Mouse (Mus musculus): Measurements from ENCODE around the gene Pakap. TPM values are rescaled to one million over a fixed set of nuclear protein-coding genes. Genes with fewer than 3 reads are reported as not detected.

Gene Pakap
- total and polyA plus RNA-seq, 3 experiments, result not detected

DNA sequence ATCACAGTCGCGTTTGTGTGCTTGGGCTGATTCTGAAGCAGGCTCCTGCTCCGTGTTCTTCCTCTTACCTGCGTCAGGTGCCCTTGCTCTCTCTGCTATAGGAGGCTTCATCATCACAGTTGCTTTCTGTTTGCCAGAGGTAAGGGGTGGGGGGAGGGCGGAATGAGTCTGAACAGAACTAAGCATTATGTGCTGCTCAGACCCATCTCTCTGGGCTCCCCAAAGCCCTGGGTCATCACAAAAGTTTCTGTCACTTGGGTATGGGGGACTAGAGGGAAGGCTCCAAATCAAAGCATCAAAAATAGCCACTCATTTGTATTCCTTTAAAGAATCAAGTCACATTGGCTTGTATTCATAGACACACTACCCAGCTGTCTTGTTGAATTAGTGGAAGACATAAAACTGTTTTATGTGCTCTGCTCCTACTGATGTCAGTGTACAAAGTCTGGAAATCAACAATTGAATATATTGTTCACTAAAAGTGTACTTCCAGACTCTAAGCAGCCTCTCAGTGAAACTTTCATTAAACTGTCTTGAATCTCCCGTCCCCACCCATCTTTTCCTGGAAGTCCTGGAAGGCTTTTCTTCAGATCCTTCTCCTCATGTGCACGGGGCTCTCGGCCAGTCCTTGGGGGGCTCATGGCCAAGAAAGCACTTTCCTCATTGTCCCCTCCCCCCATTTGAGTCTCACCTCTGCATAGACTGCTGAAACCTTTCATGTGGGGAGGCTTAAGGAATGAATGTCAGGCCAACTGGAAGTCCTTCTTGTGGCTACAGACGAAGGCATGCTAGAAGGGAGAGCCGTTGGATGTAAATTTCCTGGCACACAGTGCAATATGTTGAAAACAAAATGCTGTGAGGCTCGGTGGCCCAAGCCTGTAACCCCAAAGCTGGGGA, 135.8 kb downstream of the Pakap start:
- no peak for ATAC-seq (ENCODE audit: extremely low read depth, insufficient number of reproducible peaks, low FRiP score, poor library complexity, severe bottlenecking)
- H3K9me3 ChIP-seq (replicated peaks), result peaks cover 64% of the 10 kb centered on the region
- no peaks in the 10 kb centered on the region for H3K4me1 ChIP-seq (ENCODE audit: insufficient read depth, low read depth, low read length)
- no peak for DNase-seq (ENCODE audit: low spot score)
- H3K4me3 ChIP-seq (ENCODE audit: low read depth, low read length), result no peak overlapping the region
- no peaks in the 10 kb centered on the region for H3K36me3 ChIP-seq (replicated peaks)
- TF ChIP-seq CTCF (IDR thresholded peaks at IDR 0.05; ENCODE audit: low read depth, low read length) (no peak), GATA1 (IDR thresholded peaks at IDR 0.05; ENCODE audit: borderline replicate concordance, low read length) (no peak), POLR2AphosphoS5 (IDR thresholded peaks at IDR 0.05; ENCODE audit: insufficient replicate concordance, low read depth, low read length) (no peak), GATA2 (IDR thresholded peaks at IDR 0.05; ENCODE audit: borderline replicate concordance, low read depth, low read length) (no peak), TAL1 (conservative IDR thresholded peaks at IDR 0.05; ENCODE audit: low read depth, low read length) (no peak)
- no peaks in the 10 kb centered on the region for H3K27me3 ChIP-seq (ENCODE audit: insufficient read depth, low read length)

- Histone ChIP-seq H3K4me1 (ENCODE audit: insufficient read depth, low read depth, low read length) (no peaks in the 10 kb centered on the region), H3K9me3 (replicated peaks) (peaks cover 70% of the 10 kb centered on the region), H3K27me3 (ENCODE audit: insufficient read depth, low read length) (no peaks in the 10 kb centered on the region), H3K4me3 (ENCODE audit: low read depth, low read length) (no peak overlapping the region), H3K36me3 (replicated peaks) (no peaks in the 10 kb centered on the region)
- ATAC-seq (ENCODE audit: extremely low read depth, insufficient number of reproducible peaks, low FRiP score, poor library complexity, severe bottlenecking) (no peak), DNase-seq (ENCODE audit: low spot score) (no peak)
- TF ChIP-seq GATA1 (IDR thresholded peaks at IDR 0.05; ENCODE audit: borderline replicate concordance, low read length) (no peak), GATA2 (IDR thresholded peaks at IDR 0.05; ENCODE audit: borderline replicate concordance, low read depth, low read length) (no peak), POLR2AphosphoS5 (IDR thresholded peaks at IDR 0.05; ENCODE audit: insufficient replicate concordance, low read depth, low read length) (no peak), TAL1 (conservative IDR thresholded peaks at IDR 0.05; ENCODE audit: low read depth, low read length) (no peak), CTCF (IDR thresholded peaks at IDR 0.05; ENCODE audit: low read depth, low read length) (no peak)
Observed at GRCm38 (mm10) chr4:57704575-57704974, 136.6 kb downstream of the Pakap start.

DNA sequence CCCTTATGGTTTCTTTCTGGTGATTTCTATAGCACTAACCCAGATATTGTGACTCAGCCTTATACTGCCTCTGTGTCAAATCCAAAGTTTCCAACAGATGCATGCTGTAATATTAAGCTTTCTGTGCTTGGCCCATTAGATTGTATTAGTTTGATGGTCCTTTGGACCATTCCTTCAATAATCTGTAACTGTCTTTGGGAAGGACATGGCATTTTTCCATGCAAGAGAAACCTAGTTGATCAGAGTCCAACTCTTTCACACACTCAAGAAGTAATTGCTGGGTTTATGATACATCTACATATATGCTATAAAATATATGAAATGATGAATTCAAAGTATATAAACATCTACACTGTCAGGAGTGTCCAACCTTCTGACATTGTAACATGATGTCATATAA, 147.9 kb downstream of the Pakap start:
- Histone ChIP-seq H3K27me3 (ENCODE audit: insufficient read depth, low read length) (no peaks in the 10 kb centered on the region), H3K36me3 (replicated peaks) (no peaks in the 10 kb centered on the region), H3K4me3 (ENCODE audit: low read depth, low read length) (no peak overlapping the region), H3K9me3 (replicated peaks) (peaks cover 22% of the 10 kb centered on the region), H3K4me1 (ENCODE audit: insufficient read depth, low read depth, low read length) (no peaks in the 10 kb centered on the region)
- no peak for DNase-seq (ENCODE audit: low spot score)
- no peak for ATAC-seq (ENCODE audit: extremely low read depth, insufficient number of reproducible peaks, low FRiP score, poor library complexity, severe bottlenecking)
- no peak for TF ChIP-seq GATA1 (IDR thresholded peaks at IDR 0.05; ENCODE audit: borderline replicate concordance, low read length)
- no peak for TF ChIP-seq CTCF (IDR thresholded peaks at IDR 0.05; ENCODE audit: low read depth, low read length)
- TF ChIP-seq GATA2 (IDR thresholded peaks at IDR 0.05; ENCODE audit: borderline replicate concordance, low read depth, low read length), result no peak

DNA sequence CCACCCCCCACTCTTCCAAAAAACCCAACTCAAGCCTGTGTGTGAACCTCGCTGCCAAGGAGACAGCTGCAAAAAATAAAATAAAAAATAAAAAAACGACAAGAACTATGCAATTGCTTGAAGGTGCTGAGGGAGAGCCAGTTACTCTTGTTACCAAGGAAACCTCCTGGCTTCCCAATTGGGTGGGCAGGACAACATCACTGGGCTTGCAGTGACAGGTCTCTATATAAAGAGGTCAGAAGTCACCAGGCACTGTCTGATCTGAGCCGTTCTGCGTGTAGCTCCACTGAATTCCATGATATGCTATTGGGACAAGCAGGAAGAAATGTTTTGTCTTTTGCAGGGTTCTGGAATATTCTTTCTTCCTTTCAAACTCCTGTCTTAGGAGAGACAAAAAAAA, 148.8 kb downstream of the Pakap start:
- H3K27me3 ChIP-seq (ENCODE audit: insufficient read depth, low read length), result no peaks in the 10 kb centered on the region
- H3K36me3 ChIP-seq (replicated peaks), result no peaks in the 10 kb centered on the region
- no peak overlapping the region for H3K4me3 ChIP-seq (ENCODE audit: low read depth, low read length)
- no peak for TF ChIP-seq CTCF (IDR thresholded peaks at IDR 0.05; ENCODE audit: low read depth, low read length)
- no peak for TF ChIP-seq TAL1 (conservative IDR thresholded peaks at IDR 0.05; ENCODE audit: low read depth, low read length)
- no peak for TF ChIP-seq GATA2 (IDR thresholded peaks at IDR 0.05; ENCODE audit: borderline replicate concordance, low read depth, low read length)
- TF ChIP-seq GATA1 (IDR thresholded peaks at IDR 0.05; ENCODE audit: borderline replicate concordance, low read length), result no peak
- no peak for TF ChIP-seq POLR2AphosphoS5 (IDR thresholded peaks at IDR 0.05; ENCODE audit: insufficient replicate concordance, low read depth, low read length)
- H3K4me1 ChIP-seq (ENCODE audit: insufficient read depth, low read depth, low read length), result no peaks in the 10 kb centered on the region
- peaks cover 21% of the 10 kb centered on the region for H3K9me3 ChIP-seq (replicated peaks)
- DNase-seq (ENCODE audit: low spot score) (no peak), ATAC-seq (ENCODE audit: extremely low read depth, insufficient number of reproducible peaks, low FRiP score, poor library complexity, severe bottlenecking) (no peak)

- Histone ChIP-seq H3K9me3 (replicated peaks) (peaks cover 25% of the 10 kb centered on the region), H3K4me3 (ENCODE audit: low read depth, low read length) (no peak within 1 kb of the TSS), H3K4me1 (ENCODE audit: insufficient read depth, low read depth, low read length) (no peaks in the 10 kb centered on the region), H3K27me3 (ENCODE audit: insufficient read depth, low read length) (no peaks in the 10 kb centered on the region), H3K36me3 (replicated peaks) (no peaks in the 10 kb centered on the region)
- DNase-seq (ENCODE audit: low spot score) (no peak), ATAC-seq (ENCODE audit: extremely low read depth, insufficient number of reproducible peaks, low FRiP score, poor library complexity, severe bottlenecking) (no peak)
- TF ChIP-seq GATA2 (IDR thresholded peaks at IDR 0.05; ENCODE audit: borderline replicate concordance, low read depth, low read length) (no peak), CTCF (IDR thresholded peaks at IDR 0.05; ENCODE audit: low read depth, low read length) (no peak), TAL1 (conservative IDR thresholded peaks at IDR 0.05; ENCODE audit: low read depth, low read length) (no peak), POLR2AphosphoS5 (IDR thresholded peaks at IDR 0.05; ENCODE audit: insufficient replicate concordance, low read depth, low read length) (no peak), GATA1 (IDR thresholded peaks at IDR 0.05; ENCODE audit: borderline replicate concordance, low read length) (no peak)
Observed at GRCm38 (mm10) chr4:57717354-57717753, 149.4 kb downstream of the Pakap start, which contains the start of gene Akap2. Gene Akap2, plus strand, starts transcription at chr4:57717657.

DNA sequence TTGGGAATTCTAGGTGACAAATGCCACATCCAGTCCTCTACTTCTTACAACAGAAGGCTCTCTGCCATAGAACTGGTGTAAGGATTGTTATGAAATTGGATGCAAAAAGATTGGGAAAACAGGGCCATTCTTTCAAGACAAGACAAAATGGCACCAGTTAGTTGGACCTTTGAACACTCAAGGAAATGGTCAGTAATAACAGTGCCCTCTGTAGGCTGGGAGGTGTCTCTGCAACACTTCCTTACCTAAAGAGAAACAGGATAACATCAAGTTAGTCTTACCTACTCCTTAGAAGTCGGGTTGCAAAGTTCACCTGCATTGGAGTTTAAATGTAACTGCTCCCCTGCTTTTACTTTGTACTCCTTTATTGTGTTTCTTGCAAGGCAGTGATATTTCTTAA, 151.4 kb downstream of the Pakap start:
- DNase-seq (ENCODE audit: low spot score) (no peak), ATAC-seq (ENCODE audit: extremely low read depth, insufficient number of reproducible peaks, low FRiP score, poor library complexity, severe bottlenecking) (no peak)

More for the DNA sequence above, 151.4 kb downstream of the Pakap start:
- no peaks in the 10 kb centered on the region for H3K36me3 ChIP-seq (replicated peaks)
- no peak for TF ChIP-seq GATA1 (IDR thresholded peaks at IDR 0.05; ENCODE audit: borderline replicate concordance, low read length)
- no peaks in the 10 kb centered on the region for H3K4me1 ChIP-seq (ENCODE audit: insufficient read depth, low read depth, low read length)
- no peak overlapping the region for H3K4me3 ChIP-seq (ENCODE audit: low read depth, low read length)
- peaks cover 37% of the 10 kb centered on the region for H3K9me3 ChIP-seq (replicated peaks)
- no peaks in the 10 kb centered on the region for H3K27me3 ChIP-seq (ENCODE audit: insufficient read depth, low read length)

Measured in G1E (cell line).